Mouse (Mus musculus): ENCODE measurements around the gene H1foo. TPM values are rescaled to one million over a fixed set of nuclear protein-coding genes. Genes with fewer than 3 reads are reported as not detected.

Gene H1foo
- total and polyA plus RNA-seq, 2 experiments from 2014 or later = not detected

GRCm38 (mm10) chr6:115969952-115970351, 25.2 kb downstream of the H1foo start:
- ATAC-seq (ENCODE audit: insufficient read depth, low read depth) (no peak), DNase-seq (ENCODE audit: low spot score) (no peak)
- peaks cover 40% of the 10 kb centered on the region for H3K36me3 ChIP-seq (replicated peaks; ENCODE audit: control insufficient read depth, insufficient read depth, low read length)
- no peaks in the 10 kb centered on the region for H3K9me3 ChIP-seq (replicated peaks; ENCODE audit: control insufficient read depth, low read length)
- no peak overlapping the region for H3K9ac ChIP-seq (replicated peaks; ENCODE audit: low read depth, low read length)
- WGBS = 81% methylated on average over 4 of the region's 6 CpGs
- H3K27ac ChIP-seq (ENCODE audit: low read depth) = no peak overlapping the region; the same call in 1 of the 2 replicates
- TF ChIP-seq EP300 (IDR thresholded peaks at IDR 0.05; ENCODE audit: low read depth) (no peak), CTCF (IDR thresholded peaks at IDR 0.05; ENCODE audit: low read depth) (no peak)
- no peak overlapping the region for H3K4me2 ChIP-seq (ENCODE audit: low read depth, low read length)
- peaks cover 14% of the 10 kb centered on the region for H3K4me1 ChIP-seq (ENCODE audit: control insufficient read depth, insufficient read depth)
- H3K4me3 ChIP-seq (ENCODE audit: low read depth, low read length) = no peak overlapping the region
- no peaks in the 10 kb centered on the region for H3K27me3 ChIP-seq (ENCODE audit: control insufficient read depth, insufficient read depth, low read length)

- Histone ChIP-seq H3K4me1 (ENCODE audit: control insufficient read depth, insufficient read depth) (peaks cover 14% of the 10 kb centered on the region), H3K9me3 (replicated peaks; ENCODE audit: control insufficient read depth, low read length) (no peaks in the 10 kb centered on the region), H3K27me3 (ENCODE audit: control insufficient read depth, insufficient read depth, low read length) (no peaks in the 10 kb centered on the region), H3K9ac (replicated peaks; ENCODE audit: low read depth, low read length) (no peak overlapping the region), H3K36me3 (replicated peaks; ENCODE audit: control insufficient read depth, insufficient read depth, low read length) (peaks cover 44% of the 10 kb centered on the region), H3K27ac (ENCODE audit: low read depth) (peak overlapping the region; percentile 19; the same call in 1 of the 2 replicates), H3K4me2 (ENCODE audit: low read depth, low read length) (no peak overlapping the region), H3K4me3 (ENCODE audit: low read depth, low read length) (no peak overlapping the region)
- DNase-seq (ENCODE audit: low spot score) (no peak), ATAC-seq (ENCODE audit: insufficient read depth, low read depth) (peak; percentile 39)
- 29% methylated on average over 13 of the region's 13 CpGs for WGBS
- no peak for TF ChIP-seq EP300 (IDR thresholded peaks at IDR 0.05; ENCODE audit: low read depth)
- TF ChIP-seq CTCF (IDR thresholded peaks at IDR 0.05; ENCODE audit: low read depth) = no peak
Measured at GRCm38 (mm10) chr6:115971273-115972060, 26.7 kb downstream of the H1foo start.

GRCm38 (mm10) chr6:115972083-115972764, 27.5 kb downstream of the H1foo start:
- WGBS = 67% methylated on average over 7 of the region's 7 CpGs
- ATAC-seq (ENCODE audit: insufficient read depth, low read depth) = peak; percentile 9; the same call in 1 of the 2 replicates

GRCm38 (mm10) chr6:115973139-115973875, 28.6 kb downstream of the H1foo start:
- Histone ChIP-seq H3K9ac (replicated peaks; ENCODE audit: low read depth, low read length) (no peak overlapping the region), H3K27me3 (ENCODE audit: control insufficient read depth, insufficient read depth, low read length) (no peaks in the 10 kb centered on the region), H3K27ac (ENCODE audit: low read depth) (no peak overlapping the region), H3K4me2 (ENCODE audit: low read depth, low read length) (no peak overlapping the region), H3K4me3 (ENCODE audit: low read depth, low read length) (no peak overlapping the region), H3K36me3 (replicated peaks; ENCODE audit: control insufficient read depth, insufficient read depth, low read length) (peaks cover 49% of the 10 kb centered on the region), H3K4me1 (ENCODE audit: control insufficient read depth, insufficient read depth) (peaks cover 14% of the 10 kb centered on the region), H3K9me3 (replicated peaks; ENCODE audit: control insufficient read depth, low read length) (no peaks in the 10 kb centered on the region)
- DNase-seq (ENCODE audit: low spot score) = no peak
- ATAC-seq (ENCODE audit: insufficient read depth, low read depth) = no peak
- TF ChIP-seq CTCF (IDR thresholded peaks at IDR 0.05; ENCODE audit: low read depth) = no peak
- TF ChIP-seq EP300 (IDR thresholded peaks at IDR 0.05; ENCODE audit: low read depth) = no peak
- WGBS = 84% methylated on average over 15 of the region's 15 CpGs

More at GRCm38 (mm10) chr6:115972083-115972764, 27.5 kb downstream of the H1foo start:
- peaks cover 14% of the 10 kb centered on the region for H3K4me1 ChIP-seq (ENCODE audit: control insufficient read depth, insufficient read depth)
- H3K27ac ChIP-seq (ENCODE audit: low read depth) = peak overlapping the region; percentile 19; the same call in 1 of the 2 replicates
- no peak for DNase-seq (ENCODE audit: low spot score)
- peaks cover 46% of the 10 kb centered on the region for H3K36me3 ChIP-seq (replicated peaks; ENCODE audit: control insufficient read depth, insufficient read depth, low read length)
- no peaks in the 10 kb centered on the region for H3K9me3 ChIP-seq (replicated peaks; ENCODE audit: control insufficient read depth, low read length)
- no peak overlapping the region for H3K4me3 ChIP-seq (ENCODE audit: low read depth, low read length)
- H3K4me2 ChIP-seq (ENCODE audit: low read depth, low read length) = no peak overlapping the region
- H3K9ac ChIP-seq (replicated peaks; ENCODE audit: low read depth, low read length) = no peak overlapping the region
- TF ChIP-seq CTCF (IDR thresholded peaks at IDR 0.05; ENCODE audit: low read depth) (no peak), EP300 (IDR thresholded peaks at IDR 0.05; ENCODE audit: low read depth) (no peak)
- no peaks in the 10 kb centered on the region for H3K27me3 ChIP-seq (ENCODE audit: control insufficient read depth, insufficient read depth, low read length)

- Histone ChIP-seq H3K36me3 (replicated peaks; ENCODE audit: control insufficient read depth, insufficient read depth, low read length) (peaks cover 53% of the 10 kb centered on the region), H3K4me2 (ENCODE audit: low read depth, low read length) (no peak overlapping the region), H3K27me3 (ENCODE audit: control insufficient read depth, insufficient read depth, low read length) (no peaks in the 10 kb centered on the region), H3K9me3 (replicated peaks; ENCODE audit: control insufficient read depth, low read length) (no peaks in the 10 kb centered on the region), H3K27ac (ENCODE audit: low read depth) (no peak overlapping the region), H3K4me1 (ENCODE audit: control insufficient read depth, insufficient read depth) (peaks cover 14% of the 10 kb centered on the region), H3K9ac (replicated peaks; ENCODE audit: low read depth, low read length) (no peak overlapping the region), H3K4me3 (ENCODE audit: low read depth, low read length) (no peak overlapping the region)
- DNase-seq (ENCODE audit: low spot score) = no peak
- TF ChIP-seq CTCF (IDR thresholded peaks at IDR 0.05; ENCODE audit: low read depth) = no peak
- TF ChIP-seq EP300 (IDR thresholded peaks at IDR 0.05; ENCODE audit: low read depth) = no peak
- WGBS = 69% methylated on average over 16 of the region's 16 CpGs
- ATAC-seq (ENCODE audit: insufficient read depth, low read depth) = no peak
Measured at GRCm38 (mm10) chr6:115973881-115974662, 29.3 kb downstream of the H1foo start.

Data from heart, postnatal 0 days (tissue).